Mouse (Mus musculus): ENCODE data around the gene Greb1.
A peak's percentile ranks its signal among the peaks of the same experiment; 100 is the strongest.

Gene Greb1

DNA sequence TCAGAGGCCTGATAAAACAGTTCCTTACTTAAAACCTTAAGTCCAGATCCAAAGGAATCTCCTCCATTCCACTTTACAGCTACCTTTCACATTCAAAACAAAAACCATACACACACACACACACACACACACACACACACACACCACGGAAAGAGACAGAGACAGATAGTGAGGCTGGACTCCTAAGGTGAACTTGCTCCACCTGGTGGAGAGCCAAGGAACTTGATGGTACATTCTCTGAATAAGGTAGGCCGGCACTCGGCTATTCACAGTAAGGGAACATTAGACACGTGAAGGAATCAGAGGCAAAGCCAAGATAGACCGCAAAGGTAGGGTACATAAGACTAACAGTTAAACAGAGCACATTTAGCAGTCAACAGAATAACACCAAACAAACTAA, 4.8 kb upstream of the Greb1 start:
- DNase-seq (ENCODE audit: low spot score in 2 of 2) = peak; percentile 61 to 79

DNA sequence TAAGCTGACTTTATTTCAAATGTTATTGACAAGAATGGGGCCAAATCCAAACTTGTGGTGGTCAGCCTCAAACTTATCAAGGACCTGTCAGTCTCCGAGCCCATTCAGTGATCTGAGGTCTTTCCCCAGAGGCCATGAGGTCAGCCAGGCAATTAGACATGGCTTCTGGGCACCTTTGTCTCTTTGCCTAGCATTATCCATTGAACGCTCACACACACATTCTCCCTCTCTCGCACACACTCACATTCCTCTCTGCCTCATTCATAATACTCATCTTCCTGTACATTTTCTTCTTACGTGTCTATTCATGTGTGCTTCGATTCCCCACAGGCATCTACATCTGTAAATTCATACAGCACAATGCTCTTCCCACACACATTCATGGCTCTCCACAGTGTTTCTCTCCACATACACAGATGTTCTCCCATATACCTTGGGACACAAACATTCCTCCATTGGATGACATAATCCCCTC, 3.3 kb upstream of the Greb1 start:
- DNase-seq (ENCODE audit: low spot score in 2 of 2) = no peak

GRCm38 (mm10) chr12:16803237-16803955, 2.7 kb upstream of the Greb1 start:
- DNase-seq (ENCODE audit: low spot score in 2 of 2) = no peak

DNA sequence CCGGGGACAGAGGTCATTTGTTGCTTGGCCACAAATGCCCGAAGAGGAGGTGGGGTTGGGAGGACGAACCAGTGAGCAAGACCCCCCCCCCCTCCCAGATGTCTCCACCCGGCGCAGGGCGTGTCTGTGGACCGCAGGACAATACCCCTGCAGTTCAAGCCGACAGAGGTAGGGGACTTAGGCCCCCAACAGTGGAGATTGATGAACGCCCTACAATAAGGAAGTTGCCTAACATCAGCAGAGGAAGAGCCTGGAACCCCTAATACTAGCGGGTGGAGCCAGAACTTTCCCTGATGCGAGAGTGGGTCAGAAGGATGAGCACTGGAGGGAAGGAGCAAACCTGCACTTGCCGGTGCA, 251 bp upstream of the Greb1 start:
- DNase-seq (ENCODE audit: low spot score in 2 of 2) = no peak

- no peak for DNase-seq (ENCODE audit: low spot score in 2 of 2)
Observed at GRCm38 (mm10) chr12:16799928-16800258, 793 bp downstream of the Greb1 start.

GRCm38 (mm10) chr12:16798894-16799293, 1.8 kb downstream of the Greb1 start:
- no peak for DNase-seq (ENCODE audit: low spot score in 2 of 2)

DNA sequence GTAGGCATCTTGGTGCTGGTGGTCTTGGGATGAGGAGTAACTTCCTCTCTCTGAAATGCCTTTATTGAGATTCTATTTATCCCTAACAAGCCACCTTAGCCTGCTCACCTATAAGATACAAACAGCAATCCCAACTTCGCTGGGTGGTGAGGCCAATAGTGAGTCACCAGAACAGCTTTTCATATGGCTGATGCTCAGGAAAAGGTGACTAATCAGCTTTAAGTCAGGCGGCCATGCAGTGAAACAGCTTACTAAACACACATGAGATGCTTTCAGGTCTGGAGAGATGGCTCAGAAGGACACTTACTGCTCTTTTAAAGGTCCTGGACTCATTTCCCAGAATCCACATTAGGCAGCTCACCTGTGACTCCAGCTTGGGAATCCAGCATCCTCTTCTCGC, 4.9 kb downstream of the Greb1 start:
- DNase-seq (ENCODE audit: low spot score in 2 of 2) = no peak

- DNase-seq (ENCODE audit: low spot score in 2 of 2) = no peak
Observed at GRCm38 (mm10) chr12:16793371-16793770, 7.3 kb downstream of the Greb1 start.

DNA sequence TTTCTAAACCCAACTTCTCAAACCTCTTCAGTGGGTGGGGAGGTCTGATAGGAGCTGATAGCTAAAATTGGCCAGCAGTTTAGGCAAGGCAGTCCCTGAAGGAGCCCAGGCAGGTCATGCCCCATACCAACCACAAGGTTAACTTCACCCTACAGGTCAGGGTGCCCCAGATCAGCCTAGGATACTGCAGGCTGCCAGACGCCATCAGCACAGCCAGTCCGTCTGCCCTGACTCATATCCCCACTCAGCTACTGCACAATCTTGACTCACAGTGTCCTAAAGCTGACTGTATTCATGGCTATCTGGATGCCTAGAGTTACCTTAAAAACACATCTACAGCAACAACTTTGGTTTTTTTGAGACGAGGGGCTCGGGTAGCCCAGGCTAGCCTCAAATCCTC, 10.2 kb downstream of the Greb1 start:
- DNase-seq (ENCODE audit: low spot score in 2 of 2) = no peak

GRCm38 (mm10) chr12:16789756-16790155, 10.9 kb downstream of the Greb1 start:
- no peak for DNase-seq (ENCODE audit: low spot score in 2 of 2)

- DNase-seq (ENCODE audit: low spot score in 2 of 2) = no peak
Observed at GRCm38 (mm10) chr12:16789199-16789598, 11.5 kb downstream of the Greb1 start.

GRCm38 (mm10) chr12:16788600-16788999, 12.1 kb downstream of the Greb1 start:
- DNase-seq (ENCODE audit: low spot score in 2 of 2) = no peak

GRCm38 (mm10) chr12:16781034-16781746, 19.5 kb downstream of the Greb1 start:
- no peak for DNase-seq (ENCODE audit: low spot score in 2 of 2)

DNA sequence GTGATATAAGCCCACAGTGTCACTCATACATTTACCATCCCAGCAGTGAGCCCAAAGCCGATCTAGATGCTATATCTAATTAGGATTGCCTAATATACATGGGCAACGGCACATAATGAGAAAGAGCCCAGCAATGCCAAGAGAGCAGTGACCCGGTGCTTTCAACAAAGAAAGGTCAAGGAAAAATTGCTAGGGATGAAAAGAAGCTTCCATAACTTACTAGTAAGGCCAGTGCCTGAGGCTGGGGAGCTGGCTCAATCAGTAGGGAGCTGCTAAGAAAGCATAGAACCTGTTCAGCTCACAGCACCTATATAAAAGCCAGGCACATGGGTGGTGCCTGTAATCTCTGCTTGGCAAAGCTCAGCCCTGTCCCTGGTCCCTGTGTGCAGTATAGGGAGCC, 20.4 kb downstream of the Greb1 start:
- no peak for DNase-seq (ENCODE audit: low spot score in 2 of 2)

DNA sequence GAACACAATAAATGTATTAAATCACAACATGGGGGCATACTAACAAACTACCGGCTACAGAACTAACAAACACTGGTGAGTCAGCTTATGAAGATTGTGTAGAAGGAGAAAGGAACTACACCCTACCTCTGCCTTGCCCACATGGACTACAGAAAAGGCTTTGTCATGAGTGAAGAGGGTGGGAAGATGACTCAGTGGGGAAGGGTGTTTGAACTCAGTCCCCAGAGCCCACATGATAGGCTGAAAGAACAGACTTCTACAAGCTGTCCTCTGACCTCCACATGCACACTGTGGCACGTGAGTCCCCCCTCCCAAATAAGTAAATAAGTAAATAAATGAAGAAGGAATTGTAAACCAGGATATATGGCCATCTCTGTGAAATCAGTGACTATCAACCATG, 21.5 kb downstream of the Greb1 start:
- DNase-seq (ENCODE audit: low spot score in 2 of 2) = no peak

DNA sequence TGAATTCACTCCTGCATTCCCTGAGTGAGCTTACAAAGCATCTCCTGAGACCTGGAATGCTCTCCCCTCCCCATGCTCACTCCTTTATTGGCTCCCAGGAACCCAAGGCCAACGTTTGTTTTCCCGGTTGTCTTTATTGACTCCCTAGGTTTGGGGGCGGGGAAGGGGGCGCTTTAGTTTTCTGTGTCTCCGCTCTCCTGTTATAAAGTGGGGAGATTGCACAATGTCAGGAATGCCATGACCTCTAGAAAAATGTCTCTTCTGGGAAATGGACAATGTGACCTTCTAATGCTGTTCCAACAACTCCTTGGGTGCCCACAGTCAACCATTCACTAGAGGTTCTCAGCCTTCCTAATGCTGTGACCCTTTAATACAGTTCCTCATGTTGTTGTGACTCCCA, 22.2 kb downstream of the Greb1 start:
- no peak for DNase-seq (ENCODE audit: low spot score in 2 of 2)

GRCm38 (mm10) chr12:16775351-16775750, 25.3 kb downstream of the Greb1 start:
- DNase-seq (ENCODE audit: low spot score in 2 of 2) = no peak

DNA sequence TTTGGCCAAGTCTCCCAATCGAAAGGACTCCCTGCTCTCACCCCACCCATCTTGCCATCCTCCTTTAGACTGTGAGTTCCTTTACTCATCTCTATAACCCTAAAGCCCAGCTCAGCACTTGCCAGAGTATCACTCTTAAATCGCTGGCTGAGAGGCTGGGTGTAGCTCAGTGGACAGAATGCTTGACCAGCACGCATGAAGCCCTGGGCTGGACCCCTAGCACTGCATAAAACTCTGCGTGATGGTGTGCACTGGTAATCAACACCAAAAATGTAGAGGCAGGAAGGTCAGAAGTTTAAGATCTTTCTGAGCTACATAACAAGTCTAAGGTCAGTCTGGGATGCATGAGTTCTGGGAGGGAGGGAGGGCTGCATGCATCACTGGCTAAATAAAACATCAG, 26.1 kb downstream of the Greb1 start:
- DNase-seq (ENCODE audit: low spot score in 2 of 2) = no peak

- DNase-seq (ENCODE audit: low spot score in 2 of 2) = no peak
Observed at GRCm38 (mm10) chr12:16769601-16770165, 31.0 kb downstream of the Greb1 start.

DNA sequence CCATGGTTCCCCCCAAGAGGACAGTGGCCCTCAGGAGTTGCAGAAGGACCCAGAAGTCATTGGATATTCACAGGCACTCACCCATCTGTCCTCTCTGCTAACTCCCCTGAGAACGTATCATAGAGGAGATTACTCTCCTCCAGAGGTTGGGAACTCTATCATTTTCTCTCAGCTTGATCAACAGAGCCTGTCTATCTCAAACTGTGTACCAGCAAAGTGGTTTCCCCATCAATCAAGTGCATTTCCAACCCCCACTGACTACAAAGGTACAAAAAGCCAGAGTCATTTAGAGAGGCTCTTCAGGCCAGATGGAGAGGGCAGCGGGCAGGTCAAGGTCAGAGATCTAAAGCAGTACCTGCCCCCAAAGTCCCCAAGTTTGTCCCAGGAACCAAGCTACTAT, 32.0 kb downstream of the Greb1 start:
- DNase-seq (ENCODE audit: low spot score in 2 of 2) = no peak

GRCm38 (mm10) chr12:16768251-16768650, 32.4 kb downstream of the Greb1 start:
- no peak for DNase-seq (ENCODE audit: low spot score in 2 of 2)

DNA sequence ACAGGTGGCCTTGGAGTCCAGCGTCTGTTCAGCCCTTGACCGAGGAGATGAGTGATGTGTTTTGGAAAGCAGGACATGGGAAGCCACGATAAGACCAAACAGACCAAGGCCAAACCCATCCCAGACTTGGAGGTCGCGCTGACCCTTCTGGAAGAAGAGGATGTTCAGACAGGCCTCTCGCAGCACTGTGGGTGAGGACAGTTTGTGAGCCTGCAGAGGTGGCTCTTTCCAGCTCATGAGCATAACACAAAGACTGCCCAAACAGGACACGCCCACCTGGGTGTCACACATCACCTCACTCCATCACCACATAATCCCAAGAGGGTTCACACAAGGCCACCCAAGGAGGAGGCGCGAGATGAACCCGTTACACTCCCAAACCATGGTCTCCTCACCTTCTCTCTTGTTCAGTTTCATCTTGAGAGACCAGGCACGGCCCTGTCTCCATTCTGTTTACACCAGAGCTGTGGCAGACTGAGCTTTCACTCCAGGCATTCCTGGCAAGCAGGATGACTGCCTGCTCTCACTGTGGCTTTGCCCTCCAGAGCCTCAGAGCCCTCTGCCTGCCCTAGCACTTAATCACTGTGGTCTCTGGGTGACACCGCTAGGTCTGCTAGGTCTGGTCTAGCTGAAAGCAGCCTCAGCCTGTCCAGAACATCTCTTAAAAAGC, 35.8 kb downstream of the Greb1 start:
- DNase-seq (ENCODE audit: low spot score in 2 of 2) = peak in 1 of 2 experiments; percentile 46

Data from urinary bladder, postnatal 4 days (tissue).